Mouse (Mus musculus) neural tube, embryonic 12.5 days (tissue): ENCODE data around the gene Zfp444. TPM values are rescaled to one million over a fixed set of nuclear protein-coding genes. Genes with fewer than 3 reads are reported as not detected.
"Not testable (repeated sequence)": the region's sequence is repeated elsewhere in the genome, so short reads cannot be mapped to it uniquely, and the experiment has no call there.

Source experiments
- ATAC-seq: fragments of 200-750 bp; cut with Nextera tagmentation; 2 replicates; pipeline ENCODE4 v1.8.0; 2017; ENCODE audit warnings: low read depth, mild to moderate bottlenecking, moderate TSS enrichment, moderate library complexity; ENCODE audit not compliant: low FRiP score
- H3K27ac ChIP-seq: fragments of 300-500 bp; sonication (generic); 2 replicates; pipeline ENCODE4 v1.5.1; 2016
- H3K27me3 ChIP-seq: fragments of 300-500 bp; sonication (generic); replicated peaks from 2 replicates; pipeline ENCODE4 v1.6.1; 2016; ENCODE audit warnings: mild to moderate bottlenecking
- H3K36me3 ChIP-seq: fragments of 300-500 bp; sonication (generic); 2 replicates; pipeline ENCODE4 v1.6.1; 2016; ENCODE audit warnings: mild to moderate bottlenecking
- H3K4me1 ChIP-seq: fragments of 300-500 bp; sonication (generic); 2 replicates; pipeline ENCODE4 v1.6.1; 2016
- H3K4me2 ChIP-seq: fragments of 300-500 bp; sonication (generic); replicated peaks from 2 replicates; pipeline ENCODE4 v1.6.1; 2016; ENCODE audit warnings: mild to moderate bottlenecking
- H3K4me3 ChIP-seq: fragments of 300-500 bp; sonication (generic); 2 replicates; pipeline ENCODE4 v1.5.1; 2016
- H3K9ac ChIP-seq: fragments of 300-500 bp; sonication (generic); 2 replicates; pipeline ENCODE4 v1.6.1; 2016; ENCODE audit warnings: mild to moderate bottlenecking
- H3K9me3 ChIP-seq: fragments of 300-500 bp; sonication (generic); 2 replicates; pipeline ENCODE4 v1.6.1; 2016; ENCODE audit warnings: mild to moderate bottlenecking
- WGBS: fragments of 180-500 bp; shearing (Covaris S2); methylation state at CpG from one replicate; pipeline ENCODE4 v1.1.7; 2016; 5-methylcytosine and 5-hydroxymethylcytosine counted together
- polyA plus RNA-seq: library from polyadenylated mRNA; unstranded; fragments of >200 nt; fragmentation: Nextera tagmentation; extraction: Ambion mirVana; gene quantifications from 2 replicates; pipeline ENCODE4 v1.2.1, GENCODE M21; 2016

The Zfp444 gene
- polyA plus RNA-seq, 1 experiment from 2014 or later = 78.1 TPM

GRCm38 (mm10) chr7:6169403-6169802, 2.6 kb upstream of the Zfp444 start:
- Histone ChIP-seq H3K4me3 (no peak overlapping the region), H3K4me2 (no peak overlapping the region), H3K27me3 (no peaks in the 10 kb centered on the region), H3K27ac (no peak overlapping the region), H3K9ac (no peak overlapping the region), H3K4me1 (no peaks in the 10 kb centered on the region), H3K9me3 (no peaks in the 10 kb centered on the region), H3K36me3 (no peaks in the 10 kb centered on the region)
- WGBS = 83% methylated on average over 3 of the region's 3 CpGs
- no peak for ATAC-seq

GRCm38 (mm10) chr7:6170391-6170790, 1.6 kb upstream of the Zfp444 start:
- H3K9me3 ChIP-seq = no peaks in the 10 kb centered on the region
- H3K27me3 ChIP-seq = no peaks in the 10 kb centered on the region
- H3K4me2 ChIP-seq = no peak overlapping the region
- no peak overlapping the region for H3K27ac ChIP-seq
- no peak for ATAC-seq
- H3K4me3 ChIP-seq = no peak overlapping the region
- H3K36me3 ChIP-seq = peaks cover 4% of the 10 kb centered on the region
- H3K9ac ChIP-seq = no peak overlapping the region
- H3K4me1 ChIP-seq = no peaks in the 10 kb centered on the region
- 87% methylated on average over 9 of the region's 9 CpGs for WGBS

GRCm38 (mm10) chr7:6170871-6171270, 1.2 kb upstream of the Zfp444 start:
- WGBS = 54% methylated on average over 6 of the region's 6 CpGs
- Histone ChIP-seq H3K4me1 (no peaks in the 10 kb centered on the region), H3K9me3 (no peaks in the 10 kb centered on the region), H3K27ac (0 out of 2 replicates have a peak overlapping the region, but pooled peaks have one; percentile 38), H3K36me3 (peaks cover 7% of the 10 kb centered on the region), H3K27me3 (no peaks in the 10 kb centered on the region), H3K9ac (no peak overlapping the region), H3K4me3 (peak overlapping the region; percentile 65; the same call in 1 of the 2 replicates), H3K4me2 (peak overlapping the region; percentile 74)
- ATAC-seq = no peak

- Histone ChIP-seq H3K9ac (peak overlapping the region; percentile 30), H3K4me1 (no peaks in the 10 kb centered on the region), H3K27me3 (no peaks in the 10 kb centered on the region), H3K36me3 (peaks cover 7% of the 10 kb centered on the region), H3K9me3 (no peaks in the 10 kb centered on the region), H3K27ac (0 out of 2 replicates have a peak overlapping the region, but pooled peaks have one; percentile 38), H3K4me3 (peak overlapping the region; percentile 65), H3K4me2 (peak overlapping the region; percentile 74)
- ATAC-seq = peak; percentile 57
- under 1% methylated on average over 24 of the region's 24 CpGs for WGBS
These were observed 501 bp upstream of the Zfp444 start for GRCm38 (mm10) chr7:6171444-6172005.

GRCm38 (mm10) chr7:6172674-6173244, 733 bp downstream of the Zfp444 start:
- under 1% methylated on average over 28 of the region's 28 CpGs for WGBS
- 0 out of 2 replicates have a peak overlapping the region, but pooled peaks have one; percentile 15 for H3K27ac ChIP-seq
- H3K27me3 ChIP-seq = no peaks in the 10 kb centered on the region
- H3K9me3 ChIP-seq = no peaks in the 10 kb centered on the region
- peak overlapping the region; percentile 74 for H3K4me2 ChIP-seq
- peak overlapping the region; percentile 65 for H3K4me3 ChIP-seq
- H3K36me3 ChIP-seq = peaks cover 7% of the 10 kb centered on the region
- no peaks in the 10 kb centered on the region for H3K4me1 ChIP-seq
- H3K9ac ChIP-seq = peak overlapping the region; percentile 69
- peak; percentile 55 for ATAC-seq

GRCm38 (mm10) chr7:6173872-6174271, 1.8 kb downstream of the Zfp444 start:
- Histone ChIP-seq H3K36me3 (peaks cover 11% of the 10 kb centered on the region), H3K27ac (no peak overlapping the region), H3K4me3 (no peak overlapping the region), H3K9ac (no peak overlapping the region), H3K4me2 (no peak overlapping the region), H3K4me1 (no peaks in the 10 kb centered on the region), H3K27me3 (no peaks in the 10 kb centered on the region), H3K9me3 (no peaks in the 10 kb centered on the region)
- no peak for ATAC-seq
- 94% methylated on average over 8 of the region's 8 CpGs for WGBS

- not testable (repeated sequence) for H3K4me3 ChIP-seq, H3K27me3 ChIP-seq, H3K9me3 ChIP-seq, H3K4me2 ChIP-seq, ATAC-seq, H3K4me1 ChIP-seq, H3K27ac ChIP-seq, H3K9ac ChIP-seq
- 90% methylated on average over 9 of the region's 9 CpGs for WGBS
- peaks cover 11% of the 10 kb centered on the region for H3K36me3 ChIP-seq
These were observed 2.5 kb downstream of the Zfp444 start for GRCm38 (mm10) chr7:6174365-6174987.

- Histone ChIP-seq H3K9ac (no peak overlapping the region), H3K4me2 (no peak overlapping the region), H3K27ac (no peak overlapping the region), H3K4me3 (no peak overlapping the region), H3K36me3 (peaks cover 23% of the 10 kb centered on the region), H3K27me3 (no peaks in the 10 kb centered on the region), H3K4me1 (no peaks in the 10 kb centered on the region), H3K9me3 (no peaks in the 10 kb centered on the region)
- ATAC-seq = no peak
These were observed 7.0 kb downstream of the Zfp444 start for GRCm38 (mm10) chr7:6179013-6179412.

- no peak overlapping the region for H3K27ac ChIP-seq
- no peak for ATAC-seq
- H3K27me3 ChIP-seq = no peaks in the 10 kb centered on the region
- no peaks in the 10 kb centered on the region for H3K4me1 ChIP-seq
- no peak overlapping the region for H3K4me3 ChIP-seq
- H3K9me3 ChIP-seq = no peaks in the 10 kb centered on the region
- H3K9ac ChIP-seq = no peak overlapping the region
- peaks cover 50% of the 10 kb centered on the region for H3K36me3 ChIP-seq
- no peak overlapping the region for H3K4me2 ChIP-seq
These were observed 10.9 kb downstream of the Zfp444 start for GRCm38 (mm10) chr7:6182882-6183281.

GRCm38 (mm10) chr7:6183802-6184201, 11.8 kb downstream of the Zfp444 start:
- H3K27ac ChIP-seq = no peak overlapping the region
- 94% methylated on average over 19 of the region's 19 CpGs for WGBS
- ATAC-seq = no peak

GRCm38 (mm10) chr7:6184521-6184920, 12.5 kb downstream of the Zfp444 start:
- Histone ChIP-seq H3K9ac (no peak overlapping the region), H3K27ac (no peak overlapping the region), H3K4me1 (no peaks in the 10 kb centered on the region), H3K36me3 (peaks cover 64% of the 10 kb centered on the region), H3K27me3 (no peaks in the 10 kb centered on the region), H3K4me2 (no peak overlapping the region), H3K9me3 (no peaks in the 10 kb centered on the region), H3K4me3 (no peak overlapping the region)
- 93% methylated on average over 8 of the region's 8 CpGs for whole genome bisulfite sequencing
- ATAC-seq = no peak

More at GRCm38 (mm10) chr7:6183802-6184201, 11.8 kb downstream of the Zfp444 start:
- Histone ChIP-seq H3K36me3 (peaks cover 57% of the 10 kb centered on the region), H3K4me1 (no peaks in the 10 kb centered on the region), H3K9me3 (no peaks in the 10 kb centered on the region), H3K4me3 (no peak overlapping the region), H3K27me3 (no peaks in the 10 kb centered on the region), H3K4me2 (no peak overlapping the region), H3K9ac (no peak overlapping the region)

- Histone ChIP-seq H3K36me3 (peaks cover 69% of the 10 kb centered on the region), H3K27me3 (no peaks in the 10 kb centered on the region), H3K4me2 (no peak overlapping the region), H3K9me3 (no peaks in the 10 kb centered on the region), H3K27ac (no peak overlapping the region), H3K4me1 (no peaks in the 10 kb centered on the region), H3K4me3 (no peak overlapping the region), H3K9ac (no peak overlapping the region)
- 93% methylated on average over 1 of the region's 1 CpGs for WGBS
- ATAC-seq = no peak
These were observed 13.4 kb downstream of the Zfp444 start for GRCm38 (mm10) chr7:6185391-6185790.
